Mouse (Mus musculus) small intestine, adult 2 months (tissue): Measurements from ENCODE around the gene Tex14.

Experiments
- CTCF ChIP-seq: fragments of 200-500 bp; IDR thresholded peaks from 2 replicates; pipeline ENCODE4 v1.5.1; 2012; ENCODE audit warnings: low read depth, mild to moderate bottlenecking, control low read depth, inconsistent platforms, low read length, moderate library complexity, mixed read lengths; ENCODE audit not compliant: insufficient replicate concordance, insufficient read length; ENCODE audit errors: extremely low read depth
- POLR2A ChIP-seq: fragments of 200-500 bp; IDR thresholded peaks from 2 replicates; pipeline ENCODE4 v1.6.1; 2012; ENCODE audit warnings: low read depth, mild to moderate bottlenecking, control low read depth, inconsistent platforms, low read length, moderate library complexity

GRCm38 (mm10) chr11:87602234-87602633, 197.4 kb downstream of the Tex14 start:
- TF ChIP-seq POLR2A (no peak), CTCF (no peak)
